Mouse (Mus musculus) liver, embryonic 12.5 days (tissue): ENCODE measurements around the gene Alkbh2. TPM values are rescaled to one million over a fixed set of nuclear protein-coding genes. Genes with fewer than 3 reads are reported as not detected.

Experiments used
- ATAC-seq: fragments of 200-750 bp; cut with Nextera tagmentation; 2 replicates; pipeline ENCODE4 v1.8.0; 2017; ENCODE audit warnings: moderate number of reproducible peaks, mild to moderate bottlenecking, moderate library complexity
- H3K27ac ChIP-seq: fragments of 300-500 bp; sonication (generic); 2 replicates; pipeline ENCODE4 v1.5.1; 2016; ENCODE audit warnings: mild to moderate bottlenecking
- H3K27me3 ChIP-seq: fragments of 300-500 bp; sonication (generic); replicated peaks from 2 replicates; pipeline ENCODE4 v1.6.1; 2016; ENCODE audit warnings: mild to moderate bottlenecking, moderate library complexity
- H3K36me3 ChIP-seq: fragments of 300-500 bp; sonication (generic); 2 replicates; pipeline ENCODE4 v1.6.1; 2016; ENCODE audit warnings: mild to moderate bottlenecking, moderate library complexity
- H3K4me1 ChIP-seq: fragments of 300-500 bp; sonication (generic); 2 replicates; pipeline ENCODE4 v1.6.1; 2016
- H3K4me2 ChIP-seq: fragments of 300-500 bp; sonication (generic); 2 replicates; pipeline ENCODE4 v1.6.1; 2016; ENCODE audit warnings: mild to moderate bottlenecking, moderate library complexity
- H3K4me3 ChIP-seq: fragments of 300-500 bp; sonication (generic); 2 replicates; pipeline ENCODE4 v1.5.1; 2016; ENCODE audit warnings: mild to moderate bottlenecking, moderate library complexity
- H3K9ac ChIP-seq: fragments of 300-500 bp; sonication (generic); 2 replicates; pipeline ENCODE4 v1.6.1; 2016; ENCODE audit warnings: mild to moderate bottlenecking, moderate library complexity
- H3K9me3 ChIP-seq: fragments of 300-500 bp; sonication (generic); replicated peaks from 2 replicates; pipeline ENCODE4 v1.6.1; 2016; ENCODE audit warnings: mild to moderate bottlenecking, moderate library complexity
- WGBS: fragments of 180-500 bp; shearing (Covaris S2); methylation state at CpG from one replicate; pipeline ENCODE4 v1.1.7; 2016; ENCODE audit not compliant: insufficient replicate concordance; 5-methylcytosine and 5-hydroxymethylcytosine counted together
- polyA plus RNA-seq: library from polyadenylated mRNA; unstranded; fragments of >200 nt; fragmentation: Nextera tagmentation; extraction: Ambion mirVana; gene quantifications from 2 replicates; pipeline ENCODE4 v1.2.1, GENCODE M21; 2016

Alkbh2 gene
- 8.2 and 8.8 TPM in 2 replicates for polyA plus RNA-seq

- Histone ChIP-seq H3K36me3 (peaks cover 33% of the 10 kb centered on the region), H3K4me1 (peaks cover 63% of the 10 kb centered on the region), H3K4me3 (peak within 1 kb of the TSS; percentile 73), H3K9ac (peak within 1 kb of the TSS; percentile 73), H3K27me3 (no peaks in the 10 kb centered on the region), H3K27ac (peak within 1 kb of the TSS; percentile 82), H3K9me3 (no peaks in the 10 kb centered on the region), H3K4me2 (peak within 1 kb of the TSS; percentile 99)
- under 1% methylated on average over 69 of the region's 69 CpGs for WGBS
- peak; percentile 22 for ATAC-seq
Measured at GRCm38 (mm10) chr5:114127374-114128349, at the start of gene Alkbh2. Alkbh2 (minus strand) TSS chr5:114128218.

- Histone ChIP-seq H3K4me1 (peaks cover 30% of the 10 kb centered on the region), H3K9me3 (no peaks in the 10 kb centered on the region), H3K4me3 (peak overlapping the region; percentile 62; the same call in 1 of the 2 replicates), H3K36me3 (no peaks in the 10 kb centered on the region), H3K27ac (no peak overlapping the region), H3K27me3 (no peaks in the 10 kb centered on the region), H3K9ac (no peak overlapping the region), H3K4me2 (peak overlapping the region; percentile 86)
- ATAC-seq, result no peak
- WGBS, result 49% methylated on average over 8 of the region's 8 CpGs
Measured at GRCm38 (mm10) chr5:114176548-114177400, 48.8 kb upstream of the Alkbh2 start.

- Histone ChIP-seq H3K27me3 (no peaks in the 10 kb centered on the region), H3K4me2 (peak overlapping the region; percentile 86), H3K9ac (peak overlapping the region; percentile 53), H3K9me3 (no peaks in the 10 kb centered on the region), H3K27ac (peak overlapping the region; percentile 68; the same call in 1 of the 2 replicates), H3K4me3 (peak overlapping the region; percentile 62), H3K4me1 (peaks cover 30% of the 10 kb centered on the region), H3K36me3 (no peaks in the 10 kb centered on the region)
- ATAC-seq, result peak; percentile 97
- WGBS, result under 1% methylated on average over 26 of the region's 26 CpGs
Measured at GRCm38 (mm10) chr5:114175596-114176171, 47.7 kb upstream of the Alkbh2 start.

GRCm38 (mm10) chr5:114174639-114175038 lies 46.6 kb upstream of the Alkbh2 start:
- Histone ChIP-seq H3K9ac (no peak overlapping the region), H3K9me3 (no peaks in the 10 kb centered on the region), H3K4me3 (peak overlapping the region; percentile 9; the same call in 1 of the 2 replicates), H3K4me1 (peaks cover 30% of the 10 kb centered on the region), H3K27me3 (no peaks in the 10 kb centered on the region), H3K4me2 (peak overlapping the region; percentile 86), H3K36me3 (no peaks in the 10 kb centered on the region), H3K27ac (no peak overlapping the region)
- ATAC-seq, result no peak
- WGBS, result 11% methylated on average over 16 of the region's 16 CpGs

GRCm38 (mm10) chr5:114173877-114174581 lies 46.0 kb upstream of the Alkbh2 start:
- ATAC-seq, result no peak

GRCm38 (mm10) chr5:114173458-114173857 lies 45.4 kb upstream of the Alkbh2 start:
- 49% methylated on average over 7 of the region's 7 CpGs for WGBS
- Histone ChIP-seq H3K36me3 (no peaks in the 10 kb centered on the region), H3K4me2 (no peak overlapping the region)

More at GRCm38 (mm10) chr5:114173877-114174581, 46.0 kb upstream of the Alkbh2 start:
- WGBS, result 19% methylated on average over 16 of the region's 16 CpGs
- Histone ChIP-seq H3K27me3 (no peaks in the 10 kb centered on the region), H3K4me2 (peak overlapping the region; percentile 86), H3K9ac (no peak overlapping the region), H3K4me3 (peak overlapping the region; percentile 9; the same call in 1 of the 2 replicates), H3K9me3 (no peaks in the 10 kb centered on the region), H3K4me1 (peaks cover 30% of the 10 kb centered on the region), H3K36me3 (no peaks in the 10 kb centered on the region), H3K27ac (no peak overlapping the region)

GRCm38 (mm10) chr5:114172936-114173335 lies 44.9 kb upstream of the Alkbh2 start:
- H3K27ac ChIP-seq, result no peak overlapping the region
- H3K27me3 ChIP-seq, result no peaks in the 10 kb centered on the region
- 74% methylated on average over 3 of the region's 3 CpGs for WGBS
- no peak overlapping the region for H3K4me3 ChIP-seq
- peaks cover 30% of the 10 kb centered on the region for H3K4me1 ChIP-seq
- no peaks in the 10 kb centered on the region for H3K36me3 ChIP-seq
- no peak for ATAC-seq
- H3K9me3 ChIP-seq, result no peaks in the 10 kb centered on the region
- no peak overlapping the region for H3K4me2 ChIP-seq
- H3K9ac ChIP-seq, result no peak overlapping the region

More at GRCm38 (mm10) chr5:114173458-114173857, 45.4 kb upstream of the Alkbh2 start:
- Histone ChIP-seq H3K9me3 (no peaks in the 10 kb centered on the region), H3K27me3 (no peaks in the 10 kb centered on the region), H3K4me3 (no peak overlapping the region), H3K9ac (no peak overlapping the region), H3K27ac (no peak overlapping the region), H3K4me1 (peaks cover 30% of the 10 kb centered on the region)
- no peak for ATAC-seq

- Histone ChIP-seq H3K4me1 (peaks cover 17% of the 10 kb centered on the region), H3K27me3 (peaks cover 9% of the 10 kb centered on the region; the same call in 1 of the 2 replicates), H3K4me2 (no peak overlapping the region), H3K4me3 (no peak overlapping the region), H3K27ac (no peak overlapping the region), H3K9me3 (no peaks in the 10 kb centered on the region), H3K9ac (no peak overlapping the region), H3K36me3 (no peaks in the 10 kb centered on the region)
- ATAC-seq, result no peak
- 62% methylated on average over 7 of the region's 7 CpGs for WGBS
Measured at GRCm38 (mm10) chr5:114170345-114170744, 42.3 kb upstream of the Alkbh2 start.

- Histone ChIP-seq H3K27ac (no peak overlapping the region), H3K4me1 (no peaks in the 10 kb centered on the region), H3K4me2 (no peak overlapping the region), H3K27me3 (peaks cover 16% of the 10 kb centered on the region), H3K9ac (no peak overlapping the region), H3K36me3 (no peaks in the 10 kb centered on the region), H3K4me3 (no peak overlapping the region), H3K9me3 (no peaks in the 10 kb centered on the region)
- 51% methylated on average over 6 of the region's 6 CpGs for WGBS
- ATAC-seq, result no peak
Measured at GRCm38 (mm10) chr5:114163117-114163696, 35.2 kb upstream of the Alkbh2 start.

GRCm38 (mm10) chr5:114162106-114162815 lies 34.2 kb upstream of the Alkbh2 start:
- 36% methylated on average over 12 of the region's 12 CpGs for WGBS
- no peak overlapping the region for H3K4me3 ChIP-seq
- H3K4me2 ChIP-seq, result peak overlapping the region; percentile 17; the same call in 1 of the 2 replicates
- H3K4me1 ChIP-seq, result no peaks in the 10 kb centered on the region
- ATAC-seq, result no peak
- no peak overlapping the region for H3K27ac ChIP-seq
- H3K9ac ChIP-seq, result no peak overlapping the region
- no peaks in the 10 kb centered on the region for H3K36me3 ChIP-seq
- peaks cover 20% of the 10 kb centered on the region for H3K27me3 ChIP-seq
- H3K9me3 ChIP-seq, result no peaks in the 10 kb centered on the region
